Mouse (Mus musculus) fibroblast of lung, adult 2 months (primary cell): ENCODE data around the gene Ripor1.
"Not testable (repeated sequence)": the region's sequence is repeated elsewhere in the genome, so short reads cannot be mapped to it uniquely, and the experiment has no call there.

Experiments
- DNase-seq: peaks from one replicate; pipeline ENCODE4 v3.0.0-alpha.2; 2011; ENCODE audit warnings: low read depth

The Ripor1 gene

GRCm38 (mm10) chr8:105604804-105605381 lies at the start of gene Ripor1:
TSS of gene Ripor1 (plus strand) at chr8:105605255.
- no peak for DNase-seq

GRCm38 (mm10) chr8:105562863-105563262 lies 42.2 kb upstream of the Ripor1 start:
- no peak for DNase-seq

GRCm38 (mm10) chr8:105563871-105564270 lies 41.2 kb upstream of the Ripor1 start:
- no peak for DNase-seq

GRCm38 (mm10) chr8:105564573-105565229 lies 40.4 kb upstream of the Ripor1 start:
- DNase-seq = not testable (repeated sequence)

- DNase-seq = no peak
Observed at GRCm38 (mm10) chr8:105565401-105565881, 39.6 kb upstream of the Ripor1 start.

- peak; percentile 99 for DNase-seq
Observed at GRCm38 (mm10) chr8:105565952-105566702, 38.9 kb upstream of the Ripor1 start, which contains the start of gene Atp6v0d1. TSS of gene Atp6v0d1 (minus strand) at chr8:105566047.

GRCm38 (mm10) chr8:105566703-105567595 lies 38.1 kb upstream of the Ripor1 start:
- DNase-seq = no peak

GRCm38 (mm10) chr8:105571810-105572209 lies 33.2 kb upstream of the Ripor1 start:
- DNase-seq = no peak

GRCm38 (mm10) chr8:105573427-105573826 lies 31.6 kb upstream of the Ripor1 start:
- DNase-seq = peak; percentile 65

GRCm38 (mm10) chr8:105574741-105575140 lies 30.3 kb upstream of the Ripor1 start:
- no peak for DNase-seq

GRCm38 (mm10) chr8:105575538-105575937 lies 29.5 kb upstream of the Ripor1 start:
- no peak for DNase-seq

GRCm38 (mm10) chr8:105579719-105580118 lies 25.3 kb upstream of the Ripor1 start:
- no peak for DNase-seq

- no peak for DNase-seq
Observed at GRCm38 (mm10) chr8:105592431-105592830, 12.6 kb upstream of the Ripor1 start.

- DNase-seq = peak; percentile 93
Observed at GRCm38 (mm10) chr8:105593859-105594258, 11.2 kb upstream of the Ripor1 start.

GRCm38 (mm10) chr8:105594451-105595242 lies 10.4 kb upstream of the Ripor1 start:
- DNase-seq = no peak

- no peak for DNase-seq
Observed at GRCm38 (mm10) chr8:105596362-105597034, 8.6 kb upstream of the Ripor1 start.

GRCm38 (mm10) chr8:105598777-105599176 lies 6.3 kb upstream of the Ripor1 start:
- DNase-seq = no peak

- no peak for DNase-seq
Observed at GRCm38 (mm10) chr8:105601301-105601700, 3.8 kb upstream of the Ripor1 start.

GRCm38 (mm10) chr8:105602540-105602939 lies 2.5 kb upstream of the Ripor1 start:
- DNase-seq = not testable (repeated sequence)

GRCm38 (mm10) chr8:105605491-105606188 lies 585 bp downstream of the Ripor1 start:
- no peak for DNase-seq
